Mouse (Mus musculus) layer of hippocampus, adult 2 months (tissue): ENCODE data around the gene Ccdc83. TPM values are rescaled to one million over a fixed set of nuclear protein-coding genes. Genes with fewer than 3 reads are reported as not detected.

ENCODE experiments used
- DNase-seq, 2 experiments: peaks; one replicate each; pipeline ENCODE4 v3.0.0; 2022; ENCODE audit warnings: low spot score in 2 of 2
- H3K27ac ChIP-seq: fragments of 200-600 bp; 2 replicates; pipeline ENCODE4 v1.8.1; 2022
- H3K4me3 ChIP-seq: fragments of 200-600 bp; 2 replicates; pipeline ENCODE4 v1.8.1; 2022; ENCODE audit warnings: mild to moderate bottlenecking
- CTCF ChIP-seq: fragments of 200-600 bp; conservative IDR thresholded peaks from 2 replicates; pipeline ENCODE4 v1.8.1; 2022; ENCODE audit warnings: antibody characterized with exemption, mild to moderate bottlenecking, moderate library complexity
- total RNA-seq, 2 experiments: library from RNA; stranded (reverse); gene quantifications; 2 replicates each; pipeline ENCODE4 v1.2.3; 2021

Gene Ccdc83
- total RNA-seq, 2 experiments from 2014 or later = not detected

- TF ChIP-seq CTCF = no peak
Measured at GRCm38 (mm10) chr7:90175576-90175975, 90.0 kb downstream of the Ccdc83 start.

More at GRCm38 (mm10) chr7:90175576-90175975, 90.0 kb downstream of the Ccdc83 start:
- no peak overlapping the region for H3K4me3 ChIP-seq
- no peak for DNase-seq
- H3K27ac ChIP-seq = no peak overlapping the region

Other genes starting within 250 kb of the Ccdc83 start
- gene Picalm, start 135.6 kb downstream of the Ccdc83 start, total RNA-seq = 100 to 1,000 TPM; 143 to 151 TPM
- 10 to 100 TPM; 30.1 to 36.0 TPM for gene Sytl2, start 36.5 kb upstream of the Ccdc83 start, total RNA-seq
- gene Ccdc89, start 160.8 kb upstream of the Ccdc83 start, total RNA-seq = under 1 TPM; 0.39 to 0.69 TPM
- gene Crebzf, start 177.0 kb upstream of the Ccdc83 start, total RNA-seq = 10 to 100 TPM; 86.0 to 88.5 TPM
- 10 to 100 TPM; 37.1 to 40.0 TPM for gene Tmem126a, start 191.5 kb upstream of the Ccdc83 start, total RNA-seq
- gene Tmem126b, start 210.2 kb upstream of the Ccdc83 start, total RNA-seq = 10 to 100 TPM; 27.6 to 28.4 TPM
- gene Dlg2, start 210.9 kb upstream of the Ccdc83 start, total RNA-seq = 100 to 1,000 TPM; 248 to 256 TPM